Mouse (Mus musculus): ENCODE data around the gene Eml2. TPM values are rescaled to one million over a fixed set of nuclear protein-coding genes. Genes with fewer than 3 reads are reported as not detected.

The Eml2 gene
- total RNA-seq, 2 experiments from 2014 or later = 1.5 to 3.7 TPM

DNA sequence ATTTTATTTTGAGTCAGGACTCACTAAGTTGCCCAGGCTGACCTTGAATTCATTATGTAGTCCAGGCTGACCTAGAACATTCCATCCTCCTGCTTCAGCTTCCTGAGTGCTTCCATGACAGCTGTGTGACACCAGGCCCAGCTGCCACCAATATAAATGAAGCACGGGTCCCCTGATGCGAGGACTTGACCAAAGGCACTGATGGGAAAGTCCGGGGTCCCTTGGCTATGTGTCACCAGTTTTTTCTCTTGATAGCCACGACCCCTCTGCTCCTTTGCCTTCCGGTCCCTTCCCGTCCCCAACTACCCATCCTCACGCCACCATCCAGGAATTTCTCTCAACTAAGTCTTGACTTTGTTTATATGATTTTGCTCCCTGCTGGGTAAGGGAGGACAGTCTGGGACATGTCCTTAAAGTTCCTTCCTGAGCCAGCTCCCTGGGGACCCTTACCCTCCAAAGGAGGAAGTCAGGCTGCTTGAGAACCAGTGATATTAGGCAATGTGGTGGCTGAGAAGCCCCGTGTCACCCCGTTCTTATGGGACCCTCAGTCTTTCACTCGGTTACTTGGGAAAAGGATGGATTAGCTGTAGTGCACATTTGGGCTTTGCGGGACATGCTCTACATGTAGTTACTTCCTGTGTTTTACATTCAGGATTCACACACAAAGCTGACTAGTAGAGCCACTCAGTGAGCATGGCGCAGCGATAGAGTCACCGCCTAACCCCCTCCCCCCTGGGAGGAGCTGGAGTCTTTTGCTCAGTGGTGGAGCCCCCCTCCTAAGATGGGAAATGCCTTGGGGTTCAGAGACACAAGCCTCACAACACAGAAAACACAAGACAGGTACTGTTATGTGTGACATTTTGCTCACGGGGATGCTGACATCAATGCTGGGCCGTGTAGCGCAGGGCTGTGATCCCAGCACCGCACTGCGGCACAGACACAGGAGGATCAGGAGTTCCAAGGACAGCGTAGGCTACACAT, 50.9 kb downstream of the Eml2 start:
- ATAC-seq (replicated peaks; ENCODE audit: low FRiP score, poor library complexity, severe bottlenecking) = peak; percentile 18

DNA sequence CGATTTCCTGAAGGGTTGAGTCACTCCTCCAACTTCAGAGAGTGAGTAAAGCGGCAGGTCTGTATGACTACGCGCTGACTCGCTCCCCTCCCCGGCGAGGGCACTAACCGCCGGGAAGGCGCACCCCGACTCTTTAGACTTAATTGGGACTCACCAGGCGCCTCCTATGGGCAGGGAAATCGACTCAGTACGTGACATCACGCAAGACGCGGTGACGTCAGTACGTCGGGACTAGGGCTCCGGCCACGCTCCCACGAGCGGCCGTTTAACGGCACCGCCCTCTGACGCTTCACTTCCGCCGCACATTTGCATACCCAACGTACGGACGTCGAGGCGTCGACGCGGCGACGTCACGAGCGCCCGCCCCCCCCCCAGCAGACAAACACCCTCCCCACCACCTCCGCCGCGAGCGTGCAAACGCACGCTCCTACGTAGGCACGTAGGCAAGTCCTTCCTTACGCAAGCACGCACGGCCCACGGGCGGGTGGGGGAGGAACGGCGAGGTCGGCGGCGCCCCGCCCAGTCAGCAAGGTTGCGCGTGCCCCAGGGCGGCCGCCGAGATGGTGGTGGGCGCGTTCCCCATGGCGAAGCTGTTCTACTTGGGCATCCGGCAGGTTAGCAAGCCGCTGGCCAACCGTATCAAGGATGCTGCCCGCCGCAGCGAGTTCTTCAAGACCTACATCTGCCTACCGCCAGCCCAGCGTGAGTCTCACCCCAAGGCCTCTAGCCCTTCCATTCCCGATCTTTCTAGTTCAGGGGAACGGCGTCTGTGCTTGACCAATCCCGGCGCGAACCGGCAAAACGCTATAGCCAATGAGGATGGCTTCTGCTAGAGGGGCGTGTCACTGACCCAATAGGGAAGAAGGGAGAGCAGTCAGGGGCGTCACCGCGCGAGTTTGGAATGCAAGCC, 51.9 kb downstream of the Eml2 start, which contains the start of gene Opa3:
TSS of gene Opa3 (plus strand) at position 452 of the 910 bp plus-strand sequence.
- peak; percentile 78 for ATAC-seq (replicated peaks; ENCODE audit: low FRiP score, poor library complexity, severe bottlenecking)

DNA sequence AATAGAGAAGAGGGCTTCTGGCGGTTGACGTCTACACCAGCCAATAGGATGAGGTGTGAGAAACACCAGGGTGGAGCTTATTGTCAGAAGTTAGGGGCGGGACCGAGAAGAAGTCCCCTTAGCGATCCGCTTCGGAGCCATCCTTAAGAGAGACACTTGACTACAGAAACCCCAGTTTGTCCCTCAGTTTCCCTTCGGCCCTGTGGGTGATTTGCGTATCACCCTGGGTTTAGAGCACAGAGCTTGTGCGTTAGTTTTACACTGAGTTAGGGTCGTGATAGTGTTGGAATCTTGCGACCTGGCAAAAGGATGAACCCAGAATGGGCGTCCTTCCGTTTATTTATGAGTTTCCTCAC, 52.5 kb downstream of the Eml2 start:
- no peak for ATAC-seq (replicated peaks; ENCODE audit: low FRiP score, poor library complexity, severe bottlenecking)

DNA sequence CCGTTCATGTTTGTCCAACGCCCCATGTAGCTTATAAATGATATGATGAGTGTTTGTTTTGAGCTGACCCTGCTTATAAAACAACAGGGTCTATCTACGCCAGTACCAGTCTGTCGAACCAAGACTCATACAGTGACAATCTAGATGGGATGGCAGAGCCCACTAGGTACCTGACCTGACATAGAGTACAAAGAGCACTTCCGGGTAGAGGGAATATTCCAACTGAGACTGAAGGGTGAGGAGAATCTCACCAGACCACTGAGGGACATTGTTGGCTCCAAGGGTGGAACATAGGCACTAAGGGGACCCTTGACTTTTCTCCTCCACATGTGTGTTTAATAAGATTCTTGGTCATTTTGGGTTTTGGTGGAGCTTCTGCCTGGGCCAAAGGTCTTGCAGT, 53.2 kb downstream of the Eml2 start:
- no peak for ATAC-seq (replicated peaks; ENCODE audit: low FRiP score, poor library complexity, severe bottlenecking)

DNA sequence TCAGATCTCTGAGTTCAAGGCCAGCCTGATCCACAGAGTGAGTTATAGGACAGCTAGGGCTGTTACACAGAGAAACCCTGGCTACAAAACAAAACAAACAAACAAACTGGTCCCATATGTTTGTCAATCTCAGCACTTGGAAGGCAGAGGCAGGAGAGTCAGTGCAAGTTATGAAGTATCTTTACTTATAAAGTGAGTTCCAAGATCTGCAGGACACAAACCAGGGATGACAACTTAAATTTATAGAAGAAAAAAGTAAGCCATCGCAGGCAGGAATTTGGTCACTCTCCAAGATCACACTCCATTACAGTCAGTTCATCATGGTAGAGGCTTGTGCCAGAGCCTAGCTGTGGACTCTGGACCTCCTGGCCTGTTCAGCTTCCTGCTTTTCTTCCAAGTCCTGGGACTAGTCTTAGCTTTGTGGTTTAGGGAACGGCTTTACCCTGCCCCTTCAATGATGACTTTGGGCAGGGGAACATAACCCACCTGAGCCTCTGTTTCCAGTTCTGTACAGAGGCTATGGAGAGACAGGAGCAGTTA, 53.9 kb downstream of the Eml2 start:
- no peak for ATAC-seq (replicated peaks; ENCODE audit: low FRiP score, poor library complexity, severe bottlenecking)

DNA sequence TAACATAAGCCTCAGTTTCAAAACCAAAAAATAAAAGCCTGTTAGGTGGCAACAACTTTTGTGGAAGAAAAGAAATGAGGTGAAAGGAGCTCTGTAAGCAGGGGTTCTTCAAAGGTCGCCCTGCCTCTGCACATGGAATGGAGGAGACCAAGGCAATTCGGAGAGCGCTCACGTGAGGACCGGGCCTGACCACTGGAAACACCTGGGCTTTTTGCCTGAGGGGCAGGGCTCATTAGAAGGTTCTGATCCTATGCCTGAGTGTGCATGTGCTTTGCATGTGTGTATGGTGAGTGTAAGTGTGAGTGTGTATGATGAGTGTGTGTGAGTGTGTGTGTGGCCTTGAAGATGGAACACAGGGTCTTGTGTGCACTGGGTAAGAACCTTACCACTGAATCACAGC, 54.7 kb downstream of the Eml2 start:
- ATAC-seq (replicated peaks; ENCODE audit: low FRiP score, poor library complexity, severe bottlenecking) = no peak

DNA sequence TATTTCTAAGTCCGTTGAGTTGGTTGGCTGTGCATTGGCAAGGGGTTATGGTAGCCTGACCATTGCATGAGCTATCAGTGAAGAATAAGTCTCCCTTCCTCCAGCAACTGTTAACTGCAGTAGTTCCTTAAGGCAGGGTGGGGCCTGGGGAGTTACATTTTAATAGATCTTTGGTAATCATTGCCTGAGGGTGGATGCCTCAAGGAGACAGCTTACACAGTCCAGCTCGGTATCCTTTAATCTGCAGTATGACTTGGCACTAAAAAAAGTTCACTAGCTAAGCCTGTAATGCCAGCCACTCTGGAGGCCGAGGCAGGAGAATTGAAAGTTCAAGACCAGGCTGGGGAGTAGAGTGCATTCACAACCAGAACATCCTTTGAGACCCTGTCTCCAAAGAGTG, 55.6 kb downstream of the Eml2 start:
- no peak for ATAC-seq (replicated peaks; ENCODE audit: low FRiP score, poor library complexity, severe bottlenecking)

DNA sequence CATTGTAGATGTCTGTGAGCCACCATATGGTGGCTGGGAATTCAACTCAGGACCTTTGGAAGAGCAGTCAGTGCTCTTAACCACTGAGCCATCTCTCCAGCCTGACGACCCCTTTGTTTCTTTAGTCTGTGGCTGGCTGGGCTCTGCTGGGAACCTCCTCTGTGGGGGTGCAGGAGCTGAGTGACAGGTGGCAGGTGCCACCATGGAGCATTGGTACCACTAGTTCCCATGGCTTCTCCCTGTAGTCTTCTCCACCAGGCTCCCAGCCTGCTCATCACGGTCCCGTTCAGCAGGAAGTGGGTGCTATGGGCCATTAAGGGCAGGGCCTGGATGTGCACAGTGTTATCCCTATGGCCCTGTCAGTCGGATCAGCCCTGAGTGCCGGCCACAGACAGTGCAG, 58.4 kb downstream of the Eml2 start:
- no peak for ATAC-seq (replicated peaks; ENCODE audit: low FRiP score, poor library complexity, severe bottlenecking)

DNA sequence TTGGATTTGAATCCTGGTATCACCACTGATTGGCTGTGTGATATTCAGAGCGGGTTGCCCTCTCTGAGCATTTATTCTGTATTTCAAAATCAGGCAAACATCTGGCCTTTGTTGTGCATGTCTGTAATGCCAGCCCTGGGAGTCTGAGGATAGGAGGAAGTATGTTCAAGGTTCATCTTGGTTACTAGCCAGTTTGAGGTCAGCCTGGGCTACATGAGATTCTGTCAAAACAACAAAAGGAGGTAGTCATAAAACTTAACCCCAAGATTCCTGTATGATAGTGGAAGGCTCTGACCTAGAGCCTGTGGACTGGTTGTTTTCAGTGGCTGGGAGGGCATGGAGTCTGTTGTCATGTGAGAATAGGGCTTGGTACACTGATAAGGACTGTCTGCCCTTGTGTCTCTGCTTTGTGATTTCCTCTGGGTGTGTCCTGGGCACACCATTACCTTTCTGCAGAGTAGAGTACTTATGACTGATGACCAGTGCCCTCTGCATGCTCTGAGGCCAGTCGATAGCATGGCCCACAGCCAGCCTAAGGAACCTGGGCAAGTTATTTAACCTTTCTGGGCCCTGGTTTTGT, 59.0 kb downstream of the Eml2 start:
- no peak for ATAC-seq (replicated peaks; ENCODE audit: low FRiP score, poor library complexity, severe bottlenecking)

DNA sequence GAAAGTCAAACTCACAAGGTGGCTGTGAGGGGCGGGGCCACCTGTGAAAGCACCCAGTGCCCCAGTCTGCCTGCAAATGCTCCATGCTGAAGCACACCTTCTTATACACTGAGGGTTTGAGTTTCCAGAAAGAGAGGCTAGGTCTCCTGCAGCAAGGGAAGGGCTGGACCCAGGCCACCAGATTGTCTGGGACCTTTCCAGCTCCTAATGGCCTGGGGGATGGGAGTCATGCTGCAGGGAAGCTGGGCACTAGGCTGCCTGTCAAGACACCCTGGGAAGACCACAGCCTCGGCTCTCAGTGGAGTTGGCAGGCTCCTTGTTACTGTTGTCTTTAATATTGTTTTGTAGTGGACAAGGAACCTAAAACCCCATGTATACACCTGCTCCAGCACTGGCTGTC, 60.2 kb downstream of the Eml2 start:
- ATAC-seq (replicated peaks; ENCODE audit: low FRiP score, poor library complexity, severe bottlenecking) = no peak

DNA sequence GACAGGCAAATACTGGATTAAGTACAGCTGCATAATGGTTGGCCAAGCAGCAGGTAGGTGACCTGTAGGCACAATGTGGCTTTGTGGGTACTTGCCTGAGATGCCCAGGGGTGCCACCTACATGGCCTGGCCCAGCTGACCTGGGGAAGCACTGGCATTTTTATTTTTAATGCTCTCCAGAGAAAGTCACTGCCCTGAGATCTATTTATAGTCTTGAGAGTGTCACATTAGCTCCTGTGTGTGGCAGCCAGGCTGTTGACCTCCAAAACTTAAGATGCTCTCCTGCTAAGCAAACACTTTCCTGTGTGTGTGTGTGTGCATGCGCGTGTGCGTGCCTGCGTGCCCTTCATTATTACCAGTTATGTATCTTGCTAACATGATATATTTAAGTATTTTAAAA, 62.1 kb downstream of the Eml2 start:
- no peak for ATAC-seq (replicated peaks; ENCODE audit: low FRiP score, poor library complexity, severe bottlenecking)

DNA sequence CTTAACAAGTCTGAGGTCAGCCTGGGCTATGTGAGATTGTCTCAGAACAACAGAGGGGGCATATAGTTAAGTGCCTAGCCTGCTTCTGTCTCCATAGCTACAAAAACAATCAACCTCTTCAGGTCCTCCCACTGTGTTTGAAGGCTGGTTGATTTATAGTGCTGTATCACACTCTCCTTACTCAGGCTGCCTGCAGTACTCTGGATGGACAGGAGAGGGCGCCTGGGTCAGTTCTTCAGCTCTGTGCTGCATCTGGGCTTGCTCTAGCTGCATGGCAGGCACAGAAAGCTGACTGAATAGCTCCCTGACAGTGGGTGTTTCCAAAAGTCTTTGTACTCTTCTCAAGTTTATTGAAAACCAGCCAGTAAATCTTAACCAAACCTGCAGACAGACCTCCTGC, 63.2 kb downstream of the Eml2 start:
- peak; percentile 90 for ATAC-seq (replicated peaks; ENCODE audit: low FRiP score, poor library complexity, severe bottlenecking)

DNA sequence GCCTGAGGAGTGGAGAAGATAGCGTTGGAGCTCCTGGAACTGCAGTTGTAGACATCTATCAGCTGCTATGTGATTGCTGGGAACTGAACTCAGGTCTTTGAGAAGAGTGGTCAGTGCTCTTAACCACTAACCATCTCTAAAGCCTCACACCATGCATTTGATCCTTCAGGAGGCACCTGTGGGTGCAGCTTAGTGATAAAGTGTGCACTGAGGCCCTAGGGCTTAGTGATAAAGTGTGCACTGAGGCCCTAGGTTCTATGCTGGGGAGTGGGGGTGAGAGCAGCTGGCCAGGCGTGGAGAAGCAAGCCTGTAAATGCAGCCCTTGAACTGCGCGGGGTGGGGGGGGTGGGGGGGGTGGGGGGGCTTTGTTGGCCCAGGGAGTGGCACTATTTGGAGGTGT, 63.8 kb downstream of the Eml2 start:
- peak; percentile 41; the same call in 1 of the 2 replicates for ATAC-seq (replicated peaks; ENCODE audit: low FRiP score, poor library complexity, severe bottlenecking)

DNA sequence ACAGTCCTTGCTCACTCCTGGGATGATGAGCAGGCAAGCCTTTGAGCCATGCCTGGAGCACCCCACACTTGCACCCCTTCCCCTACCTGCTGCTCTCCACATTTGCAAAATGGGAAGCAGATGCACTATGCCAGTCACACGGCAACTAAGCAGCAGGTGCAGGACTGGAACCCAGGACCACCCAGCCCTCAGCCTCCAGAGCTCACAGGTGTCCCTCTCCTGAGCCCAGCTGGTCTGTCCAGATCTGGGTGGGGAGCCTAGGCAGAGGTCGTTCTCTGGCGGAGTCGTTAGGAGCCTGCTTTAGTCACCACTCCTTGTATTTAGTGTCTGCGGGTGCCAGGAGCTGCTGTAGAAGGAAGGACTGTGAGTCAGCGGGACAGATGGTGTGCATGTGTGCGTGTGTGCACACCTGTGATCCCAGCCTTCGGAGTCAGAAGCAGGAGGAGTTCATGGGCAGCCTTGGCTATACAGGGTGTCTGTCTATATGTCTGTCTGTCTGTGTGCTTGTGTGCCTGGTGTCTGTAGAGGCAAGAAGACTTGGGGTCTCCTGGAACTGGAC, 64.8 kb downstream of the Eml2 start:
- no peak for ATAC-seq (replicated peaks; ENCODE audit: low FRiP score, poor library complexity, severe bottlenecking)

DNA sequence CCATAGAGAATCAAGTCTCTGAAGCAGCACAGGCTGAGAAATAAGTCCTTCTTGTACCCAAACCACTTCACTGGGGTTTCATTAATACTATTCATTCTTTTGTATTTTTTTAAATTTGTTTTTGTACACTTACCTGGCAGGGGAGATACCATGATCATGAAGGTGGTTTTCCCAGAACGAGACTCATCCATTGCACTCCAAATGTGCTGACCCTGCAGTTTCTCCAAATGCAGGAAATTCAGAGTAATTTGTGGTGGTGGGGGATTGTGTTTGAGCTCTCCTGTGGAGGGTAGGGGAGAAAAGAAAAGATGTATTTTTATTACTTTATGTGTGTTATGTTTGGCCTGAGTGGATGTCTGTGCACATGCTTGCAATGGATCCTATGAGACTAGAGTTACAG, 65.8 kb downstream of the Eml2 start:
- no peak for ATAC-seq (replicated peaks; ENCODE audit: low FRiP score, poor library complexity, severe bottlenecking)

DNA sequence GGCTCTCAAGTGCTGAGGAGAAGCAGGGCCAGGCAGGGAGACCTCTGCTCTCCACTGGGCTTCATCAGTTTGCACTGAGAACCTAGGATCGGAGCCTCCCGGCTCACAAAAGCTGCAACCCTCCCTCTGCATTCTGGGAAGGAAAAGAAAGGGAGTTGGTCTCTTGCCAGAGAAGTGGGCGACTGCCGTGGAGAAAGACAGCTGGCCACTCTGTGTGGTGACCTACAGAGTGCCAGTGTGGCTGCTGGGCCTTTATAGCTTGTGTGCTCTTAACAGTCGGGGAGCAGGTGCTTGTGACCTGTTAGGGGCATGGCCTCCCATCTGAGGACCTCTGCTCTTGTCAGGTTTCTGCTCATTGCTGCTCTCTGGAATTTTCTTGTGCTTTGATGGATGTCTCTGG, 67.6 kb downstream of the Eml2 start:
- no peak for ATAC-seq (replicated peaks; ENCODE audit: low FRiP score, poor library complexity, severe bottlenecking)

DNA sequence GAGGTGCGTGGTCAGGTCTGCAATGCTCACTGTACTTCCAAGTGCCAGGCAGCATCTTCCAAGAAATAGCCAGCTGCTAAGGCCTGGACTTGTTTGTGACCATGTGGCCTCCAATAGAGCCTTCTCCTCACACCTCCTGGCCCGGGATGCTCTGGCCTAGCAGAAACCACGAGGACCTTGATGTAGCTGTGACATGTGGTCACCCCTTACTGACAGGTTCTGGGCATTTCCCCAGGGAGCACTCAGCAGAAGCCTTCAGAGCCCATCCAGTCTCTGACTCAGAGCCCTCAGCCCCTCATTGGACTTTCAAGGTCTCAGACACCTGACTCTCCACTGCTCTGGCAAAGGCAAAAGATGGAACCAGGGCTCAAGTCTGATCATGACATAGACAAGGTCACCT, 68.9 kb downstream of the Eml2 start:
- ATAC-seq (replicated peaks; ENCODE audit: low FRiP score, poor library complexity, severe bottlenecking) = no peak

DNA sequence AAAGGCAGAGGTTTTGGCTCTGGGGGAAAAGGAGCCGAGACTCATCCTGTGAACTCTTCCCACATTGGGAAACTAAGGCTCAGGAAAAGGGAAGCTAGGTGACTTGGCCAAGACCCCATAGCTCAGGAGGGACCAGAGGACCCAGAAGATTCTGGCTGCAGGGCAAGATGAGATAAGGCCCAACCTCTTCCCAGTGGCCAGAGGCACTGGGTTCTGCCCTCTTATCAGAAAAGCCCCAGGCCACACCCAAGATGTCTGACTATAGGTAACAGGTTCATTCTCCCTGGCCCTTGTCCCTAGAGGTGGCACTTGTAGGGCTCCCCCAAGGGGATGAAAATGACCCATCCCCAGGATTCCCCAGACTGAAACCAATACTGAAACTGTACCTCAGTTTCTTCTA, 70.6 kb downstream of the Eml2 start:
- peak; percentile 68 for ATAC-seq (replicated peaks; ENCODE audit: low FRiP score, poor library complexity, severe bottlenecking)

DNA sequence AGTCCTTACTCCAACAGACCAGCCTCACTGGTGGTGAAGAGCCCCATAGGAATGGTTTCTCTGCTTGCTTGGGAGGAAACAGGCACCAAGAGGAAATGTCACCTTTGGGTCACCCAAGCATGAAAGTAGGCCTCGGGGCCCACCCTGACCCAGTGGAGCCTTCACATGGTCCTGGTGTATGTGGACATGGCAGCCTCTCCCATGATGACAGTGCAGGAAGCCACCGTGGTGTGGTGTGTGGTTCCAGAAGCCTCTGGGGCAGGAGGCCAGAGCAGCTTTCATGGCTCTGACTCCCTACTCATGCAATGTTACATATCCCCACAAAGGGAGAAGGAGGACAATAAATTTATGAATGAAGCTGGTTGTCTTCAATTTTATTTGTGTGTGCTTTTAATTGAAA, 71.3 kb downstream of the Eml2 start:
- no peak for ATAC-seq (replicated peaks; ENCODE audit: low FRiP score, poor library complexity, severe bottlenecking)

DNA sequence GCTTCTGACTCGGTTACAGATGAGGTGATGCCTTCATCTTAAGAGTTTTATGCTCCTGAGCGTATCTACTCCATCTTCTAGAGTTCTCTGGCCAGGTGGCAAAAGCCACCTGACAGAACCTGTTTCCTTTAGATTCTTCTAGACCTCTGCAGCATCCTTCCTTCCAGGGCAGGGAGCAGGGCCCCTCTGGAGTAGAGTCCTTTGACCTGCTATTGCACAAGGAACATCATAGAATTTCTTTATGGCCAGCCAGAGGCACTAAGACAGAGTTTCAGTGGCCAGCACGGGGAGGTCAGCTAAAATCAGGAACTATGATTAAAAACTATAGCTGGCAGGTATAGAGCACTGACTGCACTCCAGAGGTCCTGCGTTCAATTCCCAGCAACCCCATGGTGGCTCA, 75.9 kb downstream of the Eml2 start:
- ATAC-seq (replicated peaks; ENCODE audit: low FRiP score, poor library complexity, severe bottlenecking) = no peak
